Mouse (Mus musculus): ENCODE measurements at regions not wholly inside any gene's neighbourhood (a gene's known extent, or its start where the extent isn't known, plus 50 kb on each side); places are given as distances from the start of the nearest gene placed in this dataset.
A peak's percentile ranks its signal among the peaks of the same experiment; 100 is the strongest.

DNA sequence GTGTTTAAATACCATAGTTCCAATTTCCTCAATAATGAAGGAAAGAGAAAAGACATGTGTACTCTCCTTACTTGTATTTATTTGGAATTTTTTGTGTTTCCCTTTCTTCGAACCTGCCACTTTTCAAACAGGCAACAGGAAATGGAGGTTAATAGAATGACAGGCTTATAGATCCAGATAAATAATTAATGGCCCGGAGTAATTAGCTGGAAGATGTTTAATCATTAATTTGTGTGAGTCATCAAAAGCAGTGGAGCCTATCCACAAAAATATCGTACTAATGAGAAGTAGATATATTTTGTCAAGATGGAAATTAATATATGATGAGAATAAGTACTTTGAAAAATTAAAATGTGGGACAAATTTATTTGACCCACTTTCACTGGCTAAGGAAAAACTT, 236.3 kb upstream of the Gpc5 start:
- no peak for TF ChIP-seq CTCF (conservative IDR thresholded peaks at IDR 0.05)
- Histone ChIP-seq H3K27ac (no peak overlapping the region), H3K4me3 (no peak overlapping the region)
- no peak for DNase-seq (ENCODE audit: low spot score in 2 of 2)

DNA sequence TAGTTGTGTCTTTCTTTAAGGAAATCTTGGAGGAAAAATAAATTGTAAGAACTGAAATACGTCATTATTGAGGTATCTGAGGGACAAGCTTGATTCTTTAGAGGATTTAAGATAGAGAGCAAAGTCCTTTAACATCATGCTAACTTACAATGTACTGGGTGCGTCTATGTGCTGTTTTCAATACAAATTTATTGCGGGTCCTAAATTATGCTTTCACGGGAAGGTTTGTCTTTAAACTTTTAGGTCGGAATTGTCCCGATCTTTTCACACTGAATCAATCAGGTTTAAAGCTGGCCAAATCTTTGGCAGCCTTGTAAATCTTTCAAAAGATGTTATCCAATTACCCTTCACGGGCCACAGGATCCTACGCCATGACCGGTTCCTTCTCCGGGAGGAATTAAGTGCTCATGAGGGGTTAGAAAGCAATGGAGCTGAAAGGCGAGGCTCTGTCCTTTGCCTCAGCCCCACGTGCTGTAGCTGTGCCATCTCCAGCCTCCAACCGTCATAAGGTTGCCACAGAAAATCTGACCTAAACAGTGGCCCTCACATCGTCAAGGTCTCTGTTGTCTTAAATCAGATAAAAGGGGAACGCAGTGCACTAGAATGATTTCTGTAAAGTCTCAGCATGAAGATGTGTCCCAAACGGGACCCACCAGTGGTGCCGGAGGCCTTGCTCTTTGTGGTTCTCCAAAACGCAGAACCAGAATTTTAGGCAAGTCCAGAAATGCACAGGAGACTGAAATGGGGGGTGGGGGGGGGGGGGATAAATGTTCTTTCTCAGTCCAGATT, 235.6 kb upstream of the Gpc5 start:
- DNase-seq (ENCODE audit: low spot score in 2 of 2) = no peak
- Histone ChIP-seq H3K4me3 (no peak overlapping the region), H3K27ac (no peak overlapping the region)
- no peak for TF ChIP-seq CTCF (conservative IDR thresholded peaks at IDR 0.05)

DNA sequence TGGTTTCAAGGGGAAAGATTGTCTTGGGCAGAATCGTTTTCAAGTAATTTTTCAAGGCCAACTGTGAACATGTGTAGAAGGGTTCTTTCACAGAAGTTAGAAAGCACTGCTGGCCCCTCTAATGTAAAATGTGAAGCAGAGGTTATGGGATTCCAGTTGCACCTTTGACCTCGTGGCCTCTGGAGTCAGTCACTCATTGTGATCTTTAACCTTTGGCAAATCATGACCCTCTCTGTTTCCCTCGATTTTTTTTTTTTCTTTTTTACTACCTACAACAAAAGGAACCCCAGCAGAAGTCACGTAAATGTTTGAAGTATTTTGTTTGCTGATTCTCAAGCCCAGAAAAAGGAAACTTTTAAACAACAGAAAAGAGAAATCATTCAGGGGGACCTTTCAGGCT, 234.8 kb upstream of the Gpc5 start:
- no peak for DNase-seq (ENCODE audit: low spot score in 2 of 2)
- Histone ChIP-seq H3K4me3 (no peak overlapping the region), H3K27ac (no peak overlapping the region)
- TF ChIP-seq CTCF (conservative IDR thresholded peaks at IDR 0.05) = no peak

DNA sequence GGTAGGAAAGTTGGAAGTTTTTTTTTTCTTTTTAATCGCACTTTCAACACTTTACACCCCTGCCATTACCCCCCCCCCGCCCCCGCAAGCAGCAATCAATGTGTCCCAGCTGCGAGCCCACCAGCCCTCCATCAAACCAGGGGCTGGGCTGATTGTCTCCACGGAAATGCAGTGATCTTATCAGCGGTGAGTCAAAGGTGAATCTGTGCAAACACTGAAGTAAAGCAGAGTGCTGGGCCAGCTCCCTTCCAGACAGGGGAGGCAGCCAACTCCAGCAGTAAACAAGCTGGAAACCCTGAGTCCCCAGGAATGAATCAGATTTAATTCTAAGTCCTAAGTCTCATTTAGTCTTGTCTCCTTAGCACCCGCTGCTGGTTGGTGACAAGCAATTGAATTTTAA, 234.3 kb upstream of the Gpc5 start:
- no peak for DNase-seq (ENCODE audit: low spot score in 2 of 2)
- H3K27ac ChIP-seq = no peak overlapping the region
- no peak overlapping the region for H3K4me3 ChIP-seq
- TF ChIP-seq CTCF (conservative IDR thresholded peaks at IDR 0.05) = no peak

- no peak for DNase-seq (ENCODE audit: low spot score in 2 of 2)
- Histone ChIP-seq H3K4me3 (no peak overlapping the region), H3K27ac (no peak overlapping the region)
- no peak for TF ChIP-seq CTCF (conservative IDR thresholded peaks at IDR 0.05)
These were observed 228.4 kb upstream of the Gpc5 start for GRCm38 (mm10) chr14:114863585-114863984.

DNA sequence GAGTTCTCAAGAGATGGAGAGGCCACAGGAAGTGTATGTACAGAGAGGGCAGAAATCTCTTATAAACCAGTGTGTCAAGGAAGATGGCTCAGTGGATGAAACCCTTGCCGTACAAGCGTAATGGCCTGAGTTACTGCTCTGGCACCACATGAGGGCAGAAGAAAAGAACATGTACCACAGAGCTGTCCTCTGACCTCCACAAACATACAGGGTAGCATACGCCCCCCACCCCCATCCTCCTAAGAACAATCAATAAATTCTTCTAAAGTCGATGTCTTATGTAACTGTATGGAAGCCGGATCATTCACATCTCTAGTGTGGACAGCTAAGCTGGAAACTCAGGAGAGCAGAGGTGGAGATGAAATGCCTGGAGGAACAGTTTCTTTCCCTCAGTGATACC, 227.9 kb upstream of the Gpc5 start:
- DNase-seq (ENCODE audit: low spot score in 2 of 2) = no peak
- no peak overlapping the region for H3K27ac ChIP-seq
- no peak overlapping the region for H3K4me3 ChIP-seq
- TF ChIP-seq CTCF (conservative IDR thresholded peaks at IDR 0.05) = no peak

GRCm38 (mm10) chr14:114869233-114869632, 222.8 kb upstream of the Gpc5 start:
- no peak for DNase-seq (ENCODE audit: low spot score in 2 of 2)
- Histone ChIP-seq H3K27ac (peak overlapping the region; percentile 36; the same call in 1 of the 2 replicates), H3K4me3 (no peak overlapping the region)
- no peak for TF ChIP-seq CTCF (conservative IDR thresholded peaks at IDR 0.05)

DNA sequence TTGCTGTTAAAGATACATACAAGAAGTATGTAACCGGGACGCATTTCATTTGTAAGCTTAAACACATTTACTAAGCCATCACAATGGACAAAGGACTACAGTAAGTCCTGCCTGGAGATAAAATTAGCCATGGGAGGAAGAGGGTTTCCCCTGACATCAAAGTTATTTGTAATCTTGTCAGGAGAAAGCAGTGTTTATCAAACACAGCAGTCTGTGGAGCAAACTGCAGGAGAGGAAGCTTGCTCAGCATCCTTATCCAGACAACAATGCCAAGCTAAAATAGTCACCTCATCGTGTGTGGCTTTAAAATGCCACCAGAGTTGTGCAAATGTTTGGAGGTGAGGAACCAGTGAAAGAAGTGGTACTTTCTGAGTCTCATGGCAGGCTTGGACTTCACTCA, 216.9 kb upstream of the Gpc5 start:
- no peak overlapping the region for H3K4me3 ChIP-seq
- no peak overlapping the region for H3K27ac ChIP-seq
- DNase-seq (ENCODE audit: low spot score in 2 of 2) = no peak
- TF ChIP-seq CTCF (conservative IDR thresholded peaks at IDR 0.05) = no peak

GRCm38 (mm10) chr14:114876427-114876826, 215.6 kb upstream of the Gpc5 start:
- Histone ChIP-seq H3K4me3 (no peak overlapping the region), H3K27ac (peak overlapping the region; percentile 14; the same call in 1 of the 2 replicates)
- no peak for TF ChIP-seq CTCF (conservative IDR thresholded peaks at IDR 0.05)
- DNase-seq (ENCODE audit: low spot score in 2 of 2) = no peak

DNA sequence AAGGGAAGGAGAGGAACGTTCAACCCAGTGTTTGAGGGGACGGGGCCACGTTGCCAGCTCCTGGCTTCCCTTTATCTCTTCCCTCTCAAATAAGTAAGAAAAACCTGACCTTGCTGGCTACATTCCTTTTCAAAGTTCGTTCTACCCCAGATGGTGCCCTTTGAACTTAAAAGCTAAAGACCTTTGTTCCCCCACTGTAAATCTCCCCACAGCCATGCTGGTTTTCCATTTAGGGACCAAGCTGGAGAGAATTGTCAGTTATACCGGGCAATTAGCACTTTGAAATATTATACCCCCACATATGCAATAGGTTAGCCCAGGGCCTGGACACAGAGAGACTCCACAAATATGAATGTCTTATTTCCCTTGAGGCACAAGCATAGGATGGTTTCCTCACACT, 214.5 kb upstream of the Gpc5 start:
- TF ChIP-seq CTCF (conservative IDR thresholded peaks at IDR 0.05) = no peak
- DNase-seq (ENCODE audit: low spot score in 2 of 2) = no peak
- no peak overlapping the region for H3K27ac ChIP-seq
- H3K4me3 ChIP-seq = no peak overlapping the region

- no peak overlapping the region for H3K4me3 ChIP-seq
- H3K27ac ChIP-seq = no peak overlapping the region
- no peak for DNase-seq (ENCODE audit: low spot score in 2 of 2)
- TF ChIP-seq CTCF (conservative IDR thresholded peaks at IDR 0.05) = no peak
These were observed 211.7 kb upstream of the Gpc5 start for GRCm38 (mm10) chr14:114880291-114880690.

- no peak overlapping the region for H3K27ac ChIP-seq
- no peak overlapping the region for H3K4me3 ChIP-seq
- DNase-seq (ENCODE audit: low spot score in 2 of 2) = no peak
- TF ChIP-seq CTCF (conservative IDR thresholded peaks at IDR 0.05) = no peak
These were observed 187.9 kb upstream of the Gpc5 start for GRCm38 (mm10) chr14:114904109-114904508.

DNA sequence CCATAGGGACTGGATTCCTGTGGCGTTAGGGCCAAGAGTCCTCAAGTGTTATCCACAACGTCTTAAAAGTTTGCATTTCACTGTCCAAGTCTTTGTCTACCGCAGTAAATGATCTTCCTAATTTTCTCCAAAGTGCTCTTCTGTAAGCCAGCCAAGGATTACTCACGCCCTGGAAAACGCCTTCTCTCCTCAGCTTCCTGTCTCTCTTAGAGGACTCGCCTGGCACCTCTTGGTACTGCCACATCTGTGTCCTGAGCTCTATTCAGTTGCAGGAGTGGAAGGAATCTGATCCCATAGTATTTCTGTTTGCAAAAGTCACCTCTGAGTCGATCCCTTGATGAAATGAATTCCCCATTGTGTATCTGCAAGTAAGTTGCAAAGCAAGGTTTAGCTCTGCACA, 179.7 kb upstream of the Gpc5 start:
- no peak overlapping the region for H3K4me3 ChIP-seq
- no peak overlapping the region for H3K27ac ChIP-seq
- TF ChIP-seq CTCF (conservative IDR thresholded peaks at IDR 0.05) = no peak
- no peak for DNase-seq (ENCODE audit: low spot score in 2 of 2)

DNA sequence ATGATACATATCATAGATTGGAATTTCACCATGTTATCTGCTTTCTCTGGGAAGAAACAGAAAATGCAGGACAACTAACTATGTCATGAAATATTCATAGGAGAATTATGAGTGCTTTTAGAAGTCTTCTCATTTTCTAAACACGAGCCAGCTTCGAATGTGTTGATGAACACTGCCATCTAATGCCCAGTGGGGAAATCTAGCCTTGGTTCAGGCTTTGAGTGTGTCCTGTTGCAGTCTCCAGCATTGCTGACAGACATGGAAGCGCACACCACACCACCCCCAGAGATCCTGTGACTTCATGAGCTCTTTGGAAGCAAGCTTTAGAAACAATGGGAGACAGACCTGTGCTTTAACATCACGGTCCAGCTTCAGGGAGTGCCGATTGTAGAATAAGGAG, 178.8 kb upstream of the Gpc5 start:
- Histone ChIP-seq H3K27ac (no peak overlapping the region), H3K4me3 (no peak overlapping the region)
- peak; percentile 56 to 64 for DNase-seq (ENCODE audit: low spot score in 2 of 2)

More for the DNA sequence above, 178.8 kb upstream of the Gpc5 start:
- peak; percentile 84 for TF ChIP-seq CTCF (conservative IDR thresholded peaks at IDR 0.05)

Measured in layer of hippocampus, adult 2 months (tissue).